In genomic region chr14:89822207-89822606, GRCm38 (mm10) we compare ENCODE assay signal across 21 mouse cellular contexts.
DNase-seq lines count a peak whose midpoint lies in the region; ATAC-seq and TF ChIP-seq lines count a peak whose summit lies in the region.
"Had no signal": no experiment of that assay in that cellular context is flagged by ENCODE, and none has a peak within 500 bp of the region (broad histone marks: within the 10 kb centered on the region; RNA-seq: fewer than 3 reads in every experiment).

No protein-coding gene starts in this region.

- no peaks in the 10 kb centered on the region for H3K4me1 ChIP-seq in hindbrain, embryonic 11.5 days (replicated peaks; ENCODE audit: control insufficient read depth, insufficient read depth, low read length)
- H3K4me1 ChIP-seq in hindbrain, embryonic 10.5 days (replicated peaks): 0 out of 2 replicates have a peak, but pooled peaks cover 7% of the 10 kb centered on the region
- no peaks in the 10 kb centered on the region for H3K4me1 ChIP-seq in neural tube, embryonic 11.5 days (ENCODE audit: control insufficient read depth, insufficient read depth, low read length)
- no peaks in the 10 kb centered on the region for H3K4me1 ChIP-seq in hindbrain, postnatal 0 days (ENCODE audit: insufficient read depth, low read length)
- H3K4me1 ChIP-seq: heart, embryonic 10.5 days; limb, embryonic 13.5 days; liver, embryonic 13.5 days; lung, embryonic 15.5 days had no signal

- no peak overlapping the region for H3K27ac ChIP-seq in hindbrain, embryonic 11.5 days (ENCODE audit: low read depth, low read length)
- H3K27ac ChIP-seq in hindbrain, embryonic 10.5 days: no peak overlapping the region
- H3K27ac ChIP-seq in neural tube, embryonic 11.5 days (ENCODE audit: low read depth, low read length): no peak overlapping the region
- H3K27ac ChIP-seq in hindbrain, postnatal 0 days: no peak overlapping the region
- H3K27ac ChIP-seq: embryonic facial prominence, embryonic 12.5 days; gastrocnemius, adult 2 months; heart, embryonic 10.5 days; layer of hippocampus, adult 2 months; limb, embryonic 13.5 days; liver, embryonic 13.5 days; lung, embryonic 15.5 days; macrophage had no signal

- TF ChIP-seq CTCF in hindbrain, postnatal 0 days (IDR thresholded peaks at IDR 0.05; ENCODE audit: low read depth): no peak

- H3K4me2 ChIP-seq in hindbrain, embryonic 11.5 days (replicated peaks; ENCODE audit: low read depth, low read length): no peak overlapping the region
- H3K4me2 ChIP-seq in neural tube, embryonic 11.5 days (ENCODE audit: low read depth): no peak overlapping the region
- no peak overlapping the region for H3K4me2 ChIP-seq in hindbrain, postnatal 0 days (ENCODE audit: low read depth, low read length)
- H3K4me2 ChIP-seq: embryonic facial prominence, embryonic 12.5 days; limb, embryonic 13.5 days; liver, embryonic 13.5 days; lung, embryonic 15.5 days had no signal

- peak; percentile 39 for DNase-seq in hindbrain, embryonic 11.5 days (ENCODE audit: low spot score)
- DNase-seq in hindbrain, embryonic 10.5 days (ENCODE audit: low spot score): no peak
- DNase-seq in neural tube, embryonic 11.5 days (ENCODE audit: low spot score): peak; percentile 30
- no peak for DNase-seq in neural tube, embryonic 10.5 days (ENCODE audit: extremely low spot score, low spot score)
- peak; percentile 26 for DNase-seq in hindbrain, postnatal 0 days (ENCODE audit: low spot score)
- DNase-seq in T-cell, adult 2 months (ENCODE audit: low spot score): no peak
- no peak for DNase-seq in ovary, postnatal 36 days (ENCODE audit: low spot score)
- DNase-seq: adrenal gland, adult 2 months; gastrocnemius, adult 2 months; heart, postnatal 14 days; kidney, adult 2 months; kidney, postnatal 10 days; layer of hippocampus, postnatal 36 days; liver, embryonic 13.5 days; right cerebral cortex, postnatal 4 days had no signal

- ATAC-seq in hindbrain, embryonic 11.5 days (ENCODE audit: low FRiP score): peak; percentile 72; the same call in 1 of the 2 replicates
- ATAC-seq in neural tube, embryonic 11.5 days (ENCODE audit: insufficient read depth, low FRiP score, low TSS enrichment): peak; percentile 77
- ATAC-seq in hindbrain, postnatal 0 days: no peak

- no peaks in the 10 kb centered on the region for H3K36me3 ChIP-seq in hindbrain, embryonic 11.5 days (ENCODE audit: control insufficient read depth, insufficient read depth, low read length)
- H3K36me3 ChIP-seq in hindbrain, embryonic 10.5 days: no peaks in the 10 kb centered on the region
- H3K36me3 ChIP-seq in neural tube, embryonic 11.5 days (ENCODE audit: control insufficient read depth, insufficient read depth, low read length): no peaks in the 10 kb centered on the region
- H3K36me3 ChIP-seq in hindbrain, postnatal 0 days (ENCODE audit: insufficient read depth, low read length): no peaks in the 10 kb centered on the region
- H3K36me3 ChIP-seq: embryonic facial prominence, embryonic 12.5 days; heart, embryonic 10.5 days; limb, embryonic 13.5 days; liver, embryonic 13.5 days; lung, embryonic 15.5 days had no signal

- H3K9ac ChIP-seq in hindbrain, embryonic 11.5 days (ENCODE audit: low read depth, low read length): no peak overlapping the region
- no peak overlapping the region for H3K9ac ChIP-seq in neural tube, embryonic 11.5 days (ENCODE audit: low read length)
- no peak overlapping the region for H3K9ac ChIP-seq in hindbrain, postnatal 0 days (replicated peaks; ENCODE audit: low read length)
- H3K9ac ChIP-seq: embryonic facial prominence, embryonic 12.5 days; limb, embryonic 13.5 days; liver, embryonic 13.5 days; lung, embryonic 15.5 days had no signal

- H3K27me3 ChIP-seq in hindbrain, embryonic 11.5 days (ENCODE audit: control insufficient read depth, insufficient read depth, low read length): no peaks in the 10 kb centered on the region
- no peaks in the 10 kb centered on the region for H3K27me3 ChIP-seq in hindbrain, embryonic 10.5 days (ENCODE audit: insufficient read depth, poor library complexity, severe bottlenecking)
- H3K27me3 ChIP-seq in neural tube, embryonic 11.5 days (ENCODE audit: control insufficient read depth, insufficient read depth, low read length): no peaks in the 10 kb centered on the region
- H3K27me3 ChIP-seq in hindbrain, postnatal 0 days (ENCODE audit: insufficient read depth, low read length): no peaks in the 10 kb centered on the region
- H3K27me3 ChIP-seq: embryonic facial prominence, embryonic 12.5 days; limb, embryonic 13.5 days; liver, embryonic 13.5 days; lung, embryonic 15.5 days had no signal

- H3K4me3 ChIP-seq in hindbrain, embryonic 11.5 days (ENCODE audit: low read depth, low read length): no peak overlapping the region
- no peak overlapping the region for H3K4me3 ChIP-seq in hindbrain, embryonic 10.5 days
- H3K4me3 ChIP-seq in neural tube, embryonic 11.5 days (ENCODE audit: low read depth, low read length): no peak overlapping the region
- H3K4me3 ChIP-seq in hindbrain, postnatal 0 days (ENCODE audit: low read length): no peak overlapping the region
- H3K4me3 ChIP-seq: embryonic facial prominence, embryonic 12.5 days; gastrocnemius, adult 2 months; heart, embryonic 10.5 days; layer of hippocampus, adult 2 months; limb, embryonic 13.5 days; liver, embryonic 13.5 days; lung, embryonic 15.5 days had no signal

- H3K9me3 ChIP-seq in hindbrain, embryonic 11.5 days (ENCODE audit: control insufficient read depth, low read length): no peaks in the 10 kb centered on the region
- no peaks in the 10 kb centered on the region for H3K9me3 ChIP-seq in hindbrain, embryonic 10.5 days
- H3K9me3 ChIP-seq in neural tube, embryonic 11.5 days (ENCODE audit: control insufficient read depth, low read length): no peaks in the 10 kb centered on the region
- H3K9me3 ChIP-seq in hindbrain, postnatal 0 days (ENCODE audit: low read length): no peaks in the 10 kb centered on the region
- H3K9me3 ChIP-seq: embryonic facial prominence, embryonic 12.5 days; heart, embryonic 10.5 days; limb, embryonic 13.5 days; liver, embryonic 13.5 days; lung, embryonic 15.5 days had no signal

- 53% methylated on average over 5 of the region's 5 CpGs for WGBS in hindbrain, embryonic 11.5 days
- 64% methylated on average over 5 of the region's 5 CpGs for WGBS in hindbrain, embryonic 10.5 days
- 60% methylated on average over 5 of the region's 5 CpGs for WGBS in neural tube, embryonic 11.5 days
- WGBS in hindbrain, postnatal 0 days: 41% methylated on average over 5 of the region's 5 CpGs

Comparison
In these comparisons a context has a peak if more than half of its experiments do, and no peak if none do; other contexts are left out.
1. DNase-seq: peak in hindbrain, embryonic 11.5 days (single experiment), neural tube, embryonic 11.5 days (single experiment) and hindbrain, postnatal 0 days (single experiment); none in hindbrain, embryonic 10.5 days (single experiment), neural tube, embryonic 10.5 days (single experiment), T-cell, adult 2 months (single experiment) and ovary, postnatal 36 days (single experiment).